Mouse (Mus musculus) kidney, postnatal 0 days (tissue): ENCODE measurements around the gene Adamtsl4. TPM values are rescaled to one million over a fixed set of nuclear protein-coding genes. Genes with fewer than 3 reads are reported as not detected.

ENCODE experiments used
- ATAC-seq: fragments of 200-750 bp; cut with Nextera tagmentation; replicated peaks from 2 replicates; pipeline ENCODE4 v1.8.0; 2017; ENCODE audit warnings: low read depth, moderate number of reproducible peaks, moderate TSS enrichment, moderate library complexity; ENCODE audit not compliant: low FRiP score
- DNase-seq: peaks from one replicate; pipeline ENCODE4 v3.0.0-alpha.2; 2016; ENCODE audit warnings: low spot score
- H3K27ac ChIP-seq: fragments of 300-500 bp; sonication (generic); 2 replicates; pipeline ENCODE4 v1.5.1; 2014; ENCODE audit warnings: mild to moderate bottlenecking
- H3K27me3 ChIP-seq: fragments of 300-500 bp; sonication (generic); 2 replicates; pipeline ENCODE4 v1.6.1; 2014; ENCODE audit warnings: low read length, mixed read lengths; ENCODE audit not compliant: insufficient read depth
- H3K36me3 ChIP-seq: fragments of 300-500 bp; sonication (generic); 2 replicates; pipeline ENCODE4 v1.6.1; 2014; ENCODE audit warnings: low read length, mixed read lengths; ENCODE audit not compliant: insufficient read depth
- H3K4me1 ChIP-seq: fragments of 300-500 bp; sonication (generic); replicated peaks from 2 replicates; pipeline ENCODE4 v1.6.1; 2014; ENCODE audit warnings: antibody characterized with exemption, low read length, mixed read lengths; ENCODE audit not compliant: insufficient read depth
- H3K4me2 ChIP-seq: fragments of 300-500 bp; sonication (generic); 2 replicates; pipeline ENCODE4 v1.6.1; 2014; ENCODE audit warnings: mild to moderate bottlenecking, low read length, moderate library complexity, mixed read lengths
- H3K4me3 ChIP-seq: fragments of 300-500 bp; sonication (generic); replicated peaks from 2 replicates; pipeline ENCODE4 v1.5.1; 2014; ENCODE audit warnings: low read depth, low read length
- H3K9ac ChIP-seq: fragments of 300-500 bp; sonication (generic); 2 replicates; pipeline ENCODE4 v1.6.1; 2014; ENCODE audit warnings: low read depth, low read length
- H3K9me3 ChIP-seq: fragments of 300-500 bp; sonication (generic); replicated peaks from 2 replicates; pipeline ENCODE4 v1.6.1; 2016; ENCODE audit warnings: low read length, inconsistent platforms, mixed read lengths
- CTCF ChIP-seq: IDR thresholded peaks from 2 replicates; pipeline ENCODE4 v1.5.1; 2016; ENCODE audit warnings: antibody characterized with exemption, low read depth, mild to moderate bottlenecking, moderate library complexity
- WGBS: fragments of 180-500 bp; shearing (Covaris S2); extraction: QIAGEN DNeasy Blood & Tissue Kit; methylation state at CpG from one replicate; pipeline ENCODE4 v1.1.7; 2014; 5-methylcytosine and 5-hydroxymethylcytosine counted together
- polyA plus RNA-seq: library from polyadenylated mRNA; unstranded; fragments of >200 nt; fragmentation: Nextera tagmentation; extraction: Ambion mirVana; gene quantifications from 2 replicates; pipeline ENCODE4 v1.2.1, GENCODE M21; 2015

The Adamtsl4 gene
- 3.6 TPM in 2 replicates for polyA plus RNA-seq

GRCm38 (mm10) chr3:95687524-95688421 lies at the start of gene Adamtsl4:
Gene Adamtsl4 (minus strand): TSS chr3:95687917.
- DNase-seq (peak; percentile 83), ATAC-seq (peak; percentile 71)
- Histone ChIP-seq H3K27ac (peak within 1 kb of the TSS; percentile 87), H3K4me3 (peak within 1 kb of the TSS; percentile 42), H3K4me2 (peak within 1 kb of the TSS; percentile 86), H3K9me3 (no peaks in the 10 kb centered on the region), H3K27me3 (no peaks in the 10 kb centered on the region), H3K4me1 (peaks cover 37% of the 10 kb centered on the region), H3K36me3 (no peaks in the 10 kb centered on the region), H3K9ac (peak within 1 kb of the TSS; percentile 54)
- TF ChIP-seq CTCF: no peak
- WGBS: 4% methylated on average over 49 of the region's 50 CpGs

GRCm38 (mm10) chr3:95735071-95735670 lies 47.5 kb upstream of the Adamtsl4 start:
- WGBS: 84% methylated on average over 12 of the region's 12 CpGs
- DNase-seq (no peak), ATAC-seq (no peak)
- Histone ChIP-seq H3K4me3 (no peak overlapping the region), H3K27me3 (no peaks in the 10 kb centered on the region), H3K36me3 (0 out of 2 replicates have a peak, but pooled peaks cover 3% of the 10 kb centered on the region), H3K9ac (no peak overlapping the region), H3K4me2 (no peak overlapping the region), H3K27ac (no peak overlapping the region), H3K9me3 (no peaks in the 10 kb centered on the region), H3K4me1 (0 out of 2 replicates have a peak, but pooled peaks cover 14% of the 10 kb centered on the region)
- TF ChIP-seq CTCF: no peak

- H3K27me3 ChIP-seq: no peaks in the 10 kb centered on the region
- DNase-seq (no peak), ATAC-seq (no peak)
- H3K4me1 ChIP-seq: 0 out of 2 replicates have a peak, but pooled peaks cover 6% of the 10 kb centered on the region
- H3K27ac ChIP-seq: no peak overlapping the region
- 0 out of 2 replicates have a peak, but pooled peaks cover 3% of the 10 kb centered on the region for H3K36me3 ChIP-seq
- 77% methylated on average over 13 of the region's 13 CpGs for WGBS
- H3K4me3 ChIP-seq: no peak overlapping the region
- no peaks in the 10 kb centered on the region for H3K9me3 ChIP-seq
- H3K4me2 ChIP-seq: no peak overlapping the region
- no peak for TF ChIP-seq CTCF
- H3K9ac ChIP-seq: no peak overlapping the region
Measured at GRCm38 (mm10) chr3:95734092-95734702, 46.5 kb upstream of the Adamtsl4 start.

- ATAC-seq (no peak), DNase-seq (peak; percentile 25)
- WGBS: 76% methylated on average over 11 of the region's 11 CpGs
- H3K4me1 ChIP-seq: 0 out of 2 replicates have a peak, but pooled peaks cover 6% of the 10 kb centered on the region
- TF ChIP-seq CTCF: no peak
- no peak overlapping the region for H3K9ac ChIP-seq
- H3K27ac ChIP-seq: no peak overlapping the region
- H3K36me3 ChIP-seq: 0 out of 2 replicates have a peak, but pooled peaks cover 3% of the 10 kb centered on the region
- H3K9me3 ChIP-seq: no peaks in the 10 kb centered on the region
- H3K4me2 ChIP-seq: no peak overlapping the region
- H3K4me3 ChIP-seq: no peak overlapping the region
- no peaks in the 10 kb centered on the region for H3K27me3 ChIP-seq
Measured at GRCm38 (mm10) chr3:95732744-95733521, 45.2 kb upstream of the Adamtsl4 start.

GRCm38 (mm10) chr3:95732297-95732696 lies 44.6 kb upstream of the Adamtsl4 start:
- Histone ChIP-seq H3K4me1 (0 out of 2 replicates have a peak, but pooled peaks cover 6% of the 10 kb centered on the region), H3K4me2 (no peak overlapping the region), H3K9me3 (no peaks in the 10 kb centered on the region), H3K9ac (no peak overlapping the region), H3K4me3 (no peak overlapping the region), H3K27ac (no peak overlapping the region), H3K27me3 (no peaks in the 10 kb centered on the region), H3K36me3 (0 out of 2 replicates have a peak, but pooled peaks cover 3% of the 10 kb centered on the region)
- ATAC-seq: no peak
- WGBS: 97% methylated on average over 9 of the region's 9 CpGs
- no peak for TF ChIP-seq CTCF
- no peak for DNase-seq
